Mouse (Mus musculus) testis, postnatal 14 days (tissue): ENCODE measurements at regions not wholly inside any gene's neighbourhood (a gene's known extent, or its start where the extent isn't known, plus 50 kb on each side); places are given as distances from the start of the nearest gene placed in this dataset.

Experiments
- DNase-seq: peaks from one replicate; pipeline ENCODE4 v3.0.0; 2021; ENCODE audit warnings: low spot score

GRCm38 (mm10) chr7:34587239-34587638 lies 69.3 kb downstream of the Kctd15 start:
- DNase-seq, result no peak

- DNase-seq, result no peak
Observed at GRCm38 (mm10) chr7:34585312-34585865, 71.1 kb downstream of the Kctd15 start.

GRCm38 (mm10) chr7:34584870-34585269 lies 71.7 kb downstream of the Kctd15 start:
- DNase-seq, result no peak

- no peak for DNase-seq
Observed at GRCm38 (mm10) chr7:34580866-34581265, 75.7 kb downstream of the Kctd15 start.

GRCm38 (mm10) chr7:34571295-34571694 lies 85.2 kb downstream of the Kctd15 start:
- DNase-seq, result peak; percentile 55

- peak; percentile 62 for DNase-seq
Observed at GRCm38 (mm10) chr7:34570114-34571065, 86.1 kb downstream of the Kctd15 start.

GRCm38 (mm10) chr7:34569747-34570113 lies 86.8 kb downstream of the Kctd15 start:
- no peak for DNase-seq

GRCm38 (mm10) chr7:34567575-34567974 lies 89.0 kb downstream of the Kctd15 start:
- no peak for DNase-seq

GRCm38 (mm10) chr7:34562160-34562559 lies 94.4 kb downstream of the Kctd15 start:
- DNase-seq, result no peak

GRCm38 (mm10) chr7:34558615-34559343 lies 97.8 kb downstream of the Kctd15 start:
- DNase-seq, result no peak

GRCm38 (mm10) chr7:34555196-34555595 lies 101.3 kb downstream of the Kctd15 start:
- no peak for DNase-seq

GRCm38 (mm10) chr7:34546609-34547316 lies 109.8 kb downstream of the Kctd15 start:
- peak; percentile 13 for DNase-seq

- no peak for DNase-seq
Observed at GRCm38 (mm10) chr7:34545906-34546305, 110.6 kb downstream of the Kctd15 start.

GRCm38 (mm10) chr7:34541906-34542305 lies 114.6 kb downstream of the Kctd15 start:
- peak; percentile 31 for DNase-seq

GRCm38 (mm10) chr7:34541000-34541399 lies 115.5 kb downstream of the Kctd15 start:
- no peak for DNase-seq

- no peak for DNase-seq
Observed at GRCm38 (mm10) chr7:34539856-34540255, 116.7 kb downstream of the Kctd15 start.

- DNase-seq, result no peak
Observed at GRCm38 (mm10) chr7:34538310-34539055, 118.0 kb downstream of the Kctd15 start.

GRCm38 (mm10) chr7:34537122-34537521 lies 119.4 kb downstream of the Kctd15 start:
- DNase-seq, result no peak

- no peak for DNase-seq
Observed at GRCm38 (mm10) chr7:34534241-34534640, 122.3 kb downstream of the Kctd15 start.

- DNase-seq, result no peak
Observed at GRCm38 (mm10) chr7:34531639-34532038, 124.9 kb downstream of the Kctd15 start.

GRCm38 (mm10) chr7:34507858-34508257 lies 114.7 kb upstream of the Lsm14a start:
- no peak for DNase-seq
